Mouse (Mus musculus) liver, postnatal 0 days (tissue): ENCODE measurements at regions not wholly inside any gene's neighbourhood (a gene's known extent, or its start where the extent isn't known, plus 50 kb on each side); places are given as distances from the start of the nearest gene placed in this dataset.
A peak's percentile ranks its signal among the peaks of the same experiment; 100 is the strongest.

Experiments
- CTCF ChIP-seq: sonication (generic); IDR thresholded peaks from 2 replicates; pipeline ENCODE4 v1.5.1; 2016; ENCODE audit warnings: antibody characterized with exemption, low read depth
- EP300 ChIP-seq: IDR thresholded peaks from 2 replicates; pipeline ENCODE4 v1.6.1; 2016; ENCODE audit warnings: antibody characterized with exemption, low read depth, mild to moderate bottlenecking

GRCm38 (mm10) chr6:6289806-6290205, 72.8 kb upstream of the Slc25a13 start:
- TF ChIP-seq CTCF (peak; percentile 69), EP300 (no peak)
